Mouse (Mus musculus) cerebellum, adult 2 months (tissue): ENCODE measurements around the gene Fsd1l. TPM values are rescaled to one million over a fixed set of nuclear protein-coding genes. Genes with fewer than 3 reads are reported as not detected.
A peak's percentile ranks its signal among the peaks of the same experiment; 100 is the strongest.

Experiments used
- DNase-seq, 2 experiments: peaks; one replicate each; pipeline ENCODE4 v3.0.0; 2021
- H3K27ac ChIP-seq: fragments of 200-500 bp; 2 replicates; pipeline ENCODE4 v1.5.1; 2012; ENCODE audit warnings: low read length, control low read depth, inconsistent platforms; ENCODE audit not compliant: insufficient read depth
- H3K27me3 ChIP-seq: fragments of 200-500 bp; 2 replicates; pipeline ENCODE4 v1.6.1; 2012; ENCODE audit warnings: inconsistent platforms, mild to moderate bottlenecking, low read length, moderate library complexity; ENCODE audit not compliant: control insufficient read depth, insufficient read depth
- H3K4me1 ChIP-seq: fragments of 200-500 bp; 2 replicates; pipeline ENCODE4 v1.6.1; 2011; ENCODE audit warnings: low read length; ENCODE audit not compliant: control insufficient read depth, insufficient read depth
- H3K4me3 ChIP-seq: fragments of 200-500 bp; replicated peaks from 2 replicates; pipeline ENCODE3; 2011; ENCODE audit warnings: mild to moderate bottlenecking, low read depth, low read length, control low read depth; ENCODE audit not compliant: insufficient read depth
- CTCF ChIP-seq: fragments of 200-500 bp; IDR thresholded peaks from 2 replicates; pipeline ENCODE4 v1.5.1; 2011; ENCODE audit warnings: low read depth, mild to moderate bottlenecking, control low read depth, low read length, moderate library complexity, borderline replicate concordance; ENCODE audit not compliant: insufficient read depth
- POLR2A ChIP-seq: fragments of 200-500 bp; IDR thresholded peaks from 2 replicates; pipeline ENCODE4 v1.6.1; 2011; ENCODE audit warnings: low read length, control low read depth, borderline replicate concordance; ENCODE audit not compliant: insufficient read depth
- WGBS: fragments of 180-500 bp; shearing (Covaris S2); methylation state at CpG from one replicate; pipeline ENCODE4 v1.1.7; 2018; 5-methylcytosine and 5-hydroxymethylcytosine counted together
- polyA plus RNA-seq: library from polyadenylated mRNA; depleted of rRNA; stranded (reverse); fragments of >200 nt; gene quantifications from 2 replicates; pipeline ENCODE4 v1.2.3, GENCODE M21; 2012

The Fsd1l gene
- polyA plus RNA-seq, 1 experiment = 9.6 TPM

DNA sequence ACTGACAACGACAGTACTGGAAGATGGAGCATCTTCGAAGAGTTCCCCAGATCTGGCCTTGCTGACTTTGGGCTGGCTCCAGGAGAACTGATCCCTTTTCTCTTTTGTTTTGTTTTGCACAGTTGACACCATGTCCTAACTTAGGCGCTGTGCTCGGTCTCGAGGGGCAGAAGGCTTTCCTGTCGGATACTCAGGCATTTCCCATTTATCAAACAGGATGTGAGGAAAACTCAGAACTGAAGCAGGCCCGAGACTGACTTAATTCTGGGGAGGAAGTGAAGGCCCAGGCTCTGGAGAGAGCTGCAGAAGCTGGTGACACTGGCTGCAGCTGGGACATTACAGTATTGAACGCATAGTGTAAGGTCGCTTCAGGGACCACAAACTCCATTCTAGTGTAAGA is 38.9 kb upstream of the Fsd1l start:
- TF ChIP-seq POLR2A = no peak
- no peak for TF ChIP-seq CTCF
- 77% methylated on average over 9 of the region's 9 CpGs for WGBS
- Histone ChIP-seq H3K27me3 (no peaks in the 10 kb centered on the region), H3K4me1 (no peaks in the 10 kb centered on the region), H3K4me3 (no peak overlapping the region), H3K27ac (no peak overlapping the region)
- DNase-seq = no peak

DNA sequence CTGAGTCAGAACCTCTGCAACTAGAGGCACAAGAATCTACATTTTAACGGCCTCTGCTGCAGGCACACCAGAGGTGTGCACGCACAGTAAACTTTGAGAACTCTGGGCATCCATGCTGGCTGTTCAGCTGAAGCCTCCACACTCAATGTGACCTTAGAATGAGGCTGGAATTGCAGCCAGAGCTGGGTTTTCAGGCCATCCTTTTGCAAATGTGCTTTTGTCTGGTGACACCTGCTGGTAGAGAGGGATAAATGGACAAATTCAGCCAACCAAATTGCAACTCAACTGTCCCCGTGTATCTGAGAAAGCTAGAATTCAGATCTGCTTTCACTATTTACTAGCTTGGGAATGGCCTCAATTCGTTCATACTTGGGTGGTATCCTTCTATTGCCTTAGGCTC is 37.1 kb upstream of the Fsd1l start:
- no peaks in the 10 kb centered on the region for H3K27me3 ChIP-seq
- TF ChIP-seq CTCF = peak; percentile 81
- TF ChIP-seq POLR2A = no peak
- H3K4me3 ChIP-seq = no peak overlapping the region
- no peaks in the 10 kb centered on the region for H3K4me1 ChIP-seq
- H3K27ac ChIP-seq = no peak overlapping the region
- 24% methylated on average over 4 of the region's 4 CpGs for WGBS
- peak; percentile 69 to 75 for DNase-seq

DNA sequence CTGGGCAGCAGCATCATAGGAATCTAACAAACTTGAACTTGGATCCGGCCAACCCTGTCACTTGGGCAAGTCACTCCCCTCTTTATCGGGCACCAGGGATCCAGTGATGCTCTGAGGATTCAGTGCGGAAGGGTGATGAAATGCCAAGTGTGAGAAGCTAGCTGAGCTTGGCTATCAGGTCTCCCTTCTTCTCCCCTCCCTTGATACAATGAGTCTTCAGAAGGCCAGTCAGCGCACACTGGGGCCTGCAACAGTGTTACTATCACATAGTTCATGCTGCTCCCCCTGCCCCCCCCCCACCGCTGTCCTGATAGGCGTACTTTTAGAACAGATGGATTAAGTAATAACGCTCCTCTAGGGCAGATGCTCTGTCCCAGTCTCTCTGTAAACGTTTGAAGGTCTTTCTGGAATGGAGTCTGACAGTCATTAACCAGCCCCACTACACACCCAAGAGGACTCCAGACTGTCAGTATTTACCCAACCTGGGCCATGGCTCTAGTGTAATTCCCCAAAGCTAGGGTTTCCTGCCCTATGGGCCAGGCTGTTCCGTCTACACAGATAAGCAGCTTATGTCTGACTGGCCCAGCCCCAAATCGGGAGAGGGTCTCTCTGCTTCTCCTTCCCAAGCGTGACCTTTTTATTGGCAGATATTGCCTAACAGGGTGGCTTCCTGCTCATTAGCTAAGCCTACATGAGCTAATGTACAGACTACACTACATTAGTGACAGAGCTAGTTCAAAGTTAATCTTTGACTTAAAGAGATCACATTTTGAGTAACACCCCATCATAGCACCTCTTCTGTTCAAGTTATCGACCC is 35.8 kb upstream of the Fsd1l start:
- Histone ChIP-seq H3K4me1 (no peaks in the 10 kb centered on the region), H3K27ac (no peak overlapping the region), H3K27me3 (no peaks in the 10 kb centered on the region), H3K4me3 (no peak overlapping the region)
- no peak for DNase-seq
- 67% methylated on average over 12 of the region's 12 CpGs for WGBS
- TF ChIP-seq CTCF (no peak), POLR2A (no peak)

GRCm38 (mm10) chr4:53596063-53596895 is 35.0 kb upstream of the Fsd1l start:
- no peak overlapping the region for H3K27ac ChIP-seq
- H3K4me1 ChIP-seq = no peaks in the 10 kb centered on the region
- TF ChIP-seq CTCF = no peak
- no peak for TF ChIP-seq POLR2A
- H3K4me3 ChIP-seq = no peak overlapping the region
- 60% methylated on average over 15 of the region's 15 CpGs for WGBS
- H3K27me3 ChIP-seq = no peaks in the 10 kb centered on the region
- no peak for DNase-seq

DNA sequence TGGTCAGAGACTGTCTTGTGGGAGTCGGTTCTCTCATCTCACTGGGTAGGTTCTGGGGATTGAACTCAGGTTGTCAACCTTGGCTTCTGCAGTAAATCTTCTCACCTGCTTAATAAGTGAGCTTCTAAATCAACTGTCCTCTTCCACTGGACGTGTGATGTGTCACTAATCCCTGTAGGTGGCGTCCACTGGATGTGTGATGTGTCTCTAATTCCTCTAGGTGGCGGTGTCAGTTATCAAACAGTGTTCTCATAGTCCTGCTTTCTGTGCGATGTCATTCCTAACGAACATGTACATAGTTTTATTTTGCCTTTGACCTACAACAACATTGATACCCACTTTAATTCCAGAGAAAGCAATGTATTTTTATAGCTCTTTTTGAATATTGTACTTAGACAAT is 30.8 kb upstream of the Fsd1l start:
- H3K27ac ChIP-seq = no peak overlapping the region
- no peak overlapping the region for H3K4me3 ChIP-seq
- WGBS = 40% methylated on average over 6 of the region's 6 CpGs
- H3K27me3 ChIP-seq = no peaks in the 10 kb centered on the region
- no peak for TF ChIP-seq POLR2A
- peak; percentile 58; the same call in 1 of the 2 replicates for TF ChIP-seq CTCF
- DNase-seq = no peak
- no peaks in the 10 kb centered on the region for H3K4me1 ChIP-seq

- no peak for TF ChIP-seq POLR2A
- TF ChIP-seq CTCF = no peak
- no peak for DNase-seq
- no peak overlapping the region for H3K4me3 ChIP-seq
- H3K27ac ChIP-seq = no peak overlapping the region
- H3K27me3 ChIP-seq = no peaks in the 10 kb centered on the region
- WGBS = 69% methylated on average over 5 of the region's 5 CpGs
- H3K4me1 ChIP-seq = no peaks in the 10 kb centered on the region
These were observed 16.6 kb upstream of the Fsd1l start for GRCm38 (mm10) chr4:53614576-53615225.

DNA sequence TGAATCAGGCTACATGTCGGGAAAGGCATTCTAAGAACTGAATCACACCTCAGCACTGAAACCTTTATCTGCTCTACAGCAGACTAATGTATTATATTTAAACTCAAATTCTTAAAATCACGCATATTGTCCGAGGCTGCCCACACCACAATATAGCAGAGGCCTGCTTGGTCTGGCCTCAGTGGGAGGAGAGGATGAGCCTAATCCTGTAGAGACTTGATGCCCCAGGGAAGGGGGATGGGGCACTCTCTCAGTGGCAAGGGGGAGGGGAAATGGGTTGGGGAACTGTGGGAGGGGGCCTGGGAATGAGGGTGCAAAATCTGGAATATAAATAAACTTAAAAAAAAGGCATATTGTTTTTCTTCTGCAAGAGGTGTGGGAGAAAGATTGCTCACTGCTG is 13.3 kb upstream of the Fsd1l start:
- H3K4me3 ChIP-seq = no peak overlapping the region
- no peak overlapping the region for H3K27ac ChIP-seq
- no peaks in the 10 kb centered on the region for H3K4me1 ChIP-seq
- no peaks in the 10 kb centered on the region for H3K27me3 ChIP-seq
- TF ChIP-seq CTCF (no peak), POLR2A (no peak)
- WGBS = 70% methylated on average over 3 of the region's 3 CpGs
- DNase-seq = no peak
